Mouse (Mus musculus) heart, postnatal 4 days (tissue): Measurements from ENCODE around the gene Arhgef40. TPM values are rescaled to one million over a fixed set of nuclear protein-coding genes. Genes with fewer than 3 reads are reported as not detected.

Source experiments
- DNase-seq: peaks from one replicate; pipeline ENCODE4 v3.0.0; 2021
- total RNA-seq, 2 experiments: library from RNA; stranded (reverse); gene quantifications; 2 replicates each; pipeline ENCODE4 v1.2.3; 2021

Arhgef40 gene
- total RNA-seq, 2 experiments from 2014 or later: 64.6 to 65.6 TPM

GRCm38 (mm10) chr14:52003981-52004495 lies 19.5 kb downstream of the Arhgef40 start:
- DNase-seq: peak; percentile 20

GRCm38 (mm10) chr14:52005141-52005540 lies 20.6 kb downstream of the Arhgef40 start:
- DNase-seq: no peak

GRCm38 (mm10) chr14:52005616-52006015 lies 21.1 kb downstream of the Arhgef40 start:
- DNase-seq: no peak

- peak; percentile 63 for DNase-seq
These were observed 21.7 kb downstream of the Arhgef40 start for GRCm38 (mm10) chr14:52006241-52006640.

GRCm38 (mm10) chr14:52006771-52007170 lies 22.3 kb downstream of the Arhgef40 start:
- no peak for DNase-seq

GRCm38 (mm10) chr14:52008321-52009203 lies 24.0 kb downstream of the Arhgef40 start:
- DNase-seq: peak; percentile 95

GRCm38 (mm10) chr14:52009361-52009760 lies 24.8 kb downstream of the Arhgef40 start:
- no peak for DNase-seq

GRCm38 (mm10) chr14:52009841-52010240 lies 25.3 kb downstream of the Arhgef40 start:
- DNase-seq: no peak

GRCm38 (mm10) chr14:52010446-52011111 lies 26.1 kb downstream of the Arhgef40 start:
- peak; percentile 25 for DNase-seq

GRCm38 (mm10) chr14:52011683-52012082 lies 27.2 kb downstream of the Arhgef40 start:
- DNase-seq: no peak

- DNase-seq: no peak
These were observed 27.6 kb downstream of the Arhgef40 start for GRCm38 (mm10) chr14:52012085-52012484.

GRCm38 (mm10) chr14:52012553-52012952 lies 28.0 kb downstream of the Arhgef40 start:
- no peak for DNase-seq

- DNase-seq: no peak
These were observed 28.6 kb downstream of the Arhgef40 start for GRCm38 (mm10) chr14:52013021-52013610.

GRCm38 (mm10) chr14:52013771-52014219 lies 29.3 kb downstream of the Arhgef40 start:
- peak; percentile 50 for DNase-seq

- DNase-seq: no peak
These were observed 29.8 kb downstream of the Arhgef40 start for GRCm38 (mm10) chr14:52014271-52014760.

GRCm38 (mm10) chr14:52014761-52015311 lies 30.3 kb downstream of the Arhgef40 start:
- peak; percentile 69 for DNase-seq

- peak; percentile 7 for DNase-seq
These were observed 31.1 kb downstream of the Arhgef40 start, which contains the start of gene Tmem253 for GRCm38 (mm10) chr14:52015445-52016100. TSS of gene Tmem253 (plus strand) at chr14:52015658.

GRCm38 (mm10) chr14:52016625-52017405 lies 32.3 kb downstream of the Arhgef40 start:
- no peak for DNase-seq

GRCm38 (mm10) chr14:52017662-52018061 lies 33.1 kb downstream of the Arhgef40 start:
- DNase-seq: no peak

- DNase-seq: peak; percentile 6
These were observed 33.9 kb downstream of the Arhgef40 start for GRCm38 (mm10) chr14:52018248-52019050.
